Mouse (Mus musculus): Measurements from ENCODE around the gene Vamp1.

Gene Vamp1

GRCm38 (mm10) chr6:125286944-125287343 is 71.6 kb downstream of the Vamp1 start:
- DNase-seq (ENCODE audit: low spot score in 2 of 2), result no peak

- DNase-seq (ENCODE audit: low spot score in 2 of 2), result no peak
Measured at GRCm38 (mm10) chr6:125288730-125289129, 73.4 kb downstream of the Vamp1 start.

GRCm38 (mm10) chr6:125291329-125291728 is 76.0 kb downstream of the Vamp1 start:
- no peak for DNase-seq (ENCODE audit: low spot score in 2 of 2)

GRCm38 (mm10) chr6:125292256-125292655 is 76.9 kb downstream of the Vamp1 start:
- DNase-seq (ENCODE audit: low spot score in 2 of 2), result no peak

- no peak for DNase-seq (ENCODE audit: low spot score in 2 of 2)
Measured at GRCm38 (mm10) chr6:125294049-125294448, 78.7 kb downstream of the Vamp1 start.

All from spleen, postnatal 4 days (tissue).